Mouse (Mus musculus): ENCODE data around the gene Aplp2.

Aplp2 gene

GRCm38 (mm10) chr9:31211690-31212499, at the start of gene Aplp2:
Aplp2 (minus strand) TSS chr9:31211815.
- in situ Hi-C loops (cut with MboI, MseI), result no loop called here

GRCm38 (mm10) chr9:31260219-31260618, 48.6 kb upstream of the Aplp2 start:
- in situ Hi-C loops (cut with MboI, MseI), result loop anchor here (25.0 kb wide), 1 partner anchor 827 kb away; no protein-coding TSS in a partner anchor

GRCm38 (mm10) chr9:31258237-31258636, 46.6 kb upstream of the Aplp2 start:
- in situ Hi-C loops (cut with MboI, MseI), result loop anchor here (25.0 kb wide), 1 partner anchor 829 kb away; no protein-coding TSS in a partner anchor

- in situ Hi-C loops (cut with MboI, MseI), result loop anchor here (25.0 kb wide), 1 partner anchor 831 kb away; no protein-coding TSS in a partner anchor
Observed at GRCm38 (mm10) chr9:31255953-31256352, 44.3 kb upstream of the Aplp2 start.

GRCm38 (mm10) chr9:31254697-31255004, 43.0 kb upstream of the Aplp2 start:
- in situ Hi-C loops (cut with MboI, MseI), result loop anchor here (25.0 kb wide), 1 partner anchor 833 kb away; no protein-coding TSS in a partner anchor

GRCm38 (mm10) chr9:31253866-31254696, 42.5 kb upstream of the Aplp2 start:
- in situ Hi-C loops (cut with MboI, MseI), result loop anchor here (25.0 kb wide), 1 partner anchor 833 kb away; no protein-coding TSS in a partner anchor

- in situ Hi-C loops (cut with MboI, MseI), result loop anchor here (25.0 kb wide), 1 partner anchor 834 kb away; no protein-coding TSS in a partner anchor
Observed at GRCm38 (mm10) chr9:31253311-31253734, 41.7 kb upstream of the Aplp2 start.

GRCm38 (mm10) chr9:31252182-31252799, 40.7 kb upstream of the Aplp2 start:
- in situ Hi-C loops (cut with MboI, MseI), result loop anchor here (25.0 kb wide), 1 partner anchor 835 kb away; no protein-coding TSS in a partner anchor

- in situ Hi-C loops (cut with MboI, MseI), result no loop called here
Observed at GRCm38 (mm10) chr9:31247447-31248220, 36.0 kb upstream of the Aplp2 start.

GRCm38 (mm10) chr9:31246421-31246820, 34.8 kb upstream of the Aplp2 start:
- in situ Hi-C loops (cut with MboI, MseI), result no loop called here

GRCm38 (mm10) chr9:31245006-31245405, 33.4 kb upstream of the Aplp2 start:
- in situ Hi-C loops (cut with MboI, MseI), result no loop called here

- in situ Hi-C loops (cut with MboI, MseI), result no loop called here
Observed at GRCm38 (mm10) chr9:31243939-31244333, 32.3 kb upstream of the Aplp2 start.

GRCm38 (mm10) chr9:31243306-31243938, 31.8 kb upstream of the Aplp2 start:
- in situ Hi-C loops (cut with MboI, MseI), result no loop called here

- in situ Hi-C loops (cut with MboI, MseI), result no loop called here
Observed at GRCm38 (mm10) chr9:31241208-31241699, 29.6 kb upstream of the Aplp2 start.

- in situ Hi-C loops (cut with MboI, MseI), result no loop called here
Observed at GRCm38 (mm10) chr9:31240522-31241207, 29.1 kb upstream of the Aplp2 start.

GRCm38 (mm10) chr9:31239551-31239950, 27.9 kb upstream of the Aplp2 start:
- in situ Hi-C loops (cut with MboI, MseI), result no loop called here

GRCm38 (mm10) chr9:31238526-31238925, 26.9 kb upstream of the Aplp2 start:
- in situ Hi-C loops (cut with MboI, MseI), result no loop called here

GRCm38 (mm10) chr9:31236079-31236478, 24.5 kb upstream of the Aplp2 start:
- in situ Hi-C loops (cut with MboI, MseI), result no loop called here

- in situ Hi-C loops (cut with MboI, MseI), result no loop called here
Observed at GRCm38 (mm10) chr9:31235489-31235888, 23.9 kb upstream of the Aplp2 start.

GRCm38 (mm10) chr9:31235030-31235429, 23.4 kb upstream of the Aplp2 start:
- in situ Hi-C loops (cut with MboI, MseI), result no loop called here
